Mouse (Mus musculus) embryonic facial prominence, embryonic 14.5 days (tissue): ENCODE measurements around the gene Fam83d. TPM values are rescaled to one million over a fixed set of nuclear protein-coding genes. Genes with fewer than 3 reads are reported as not detected.

Experiments
- ATAC-seq: fragments of 200-750 bp; cut with Nextera tagmentation; 2 replicates; pipeline ENCODE4 v1.8.0; 2017; ENCODE audit warnings: low read depth, moderate number of reproducible peaks, moderate TSS enrichment
- DNase-seq: peaks from one replicate; pipeline ENCODE4 v3.0.0-alpha.2; 2015; ENCODE audit warnings: low spot score
- H3K27ac ChIP-seq: fragments of 300-500 bp; sonication (generic); replicated peaks from 2 replicates; pipeline ENCODE4 v1.5.1; 2014; ENCODE audit warnings: low read depth, mild to moderate bottlenecking, low read length, moderate library complexity
- H3K27me3 ChIP-seq: fragments of 300-500 bp; sonication (generic); replicated peaks from 2 replicates; pipeline ENCODE4 v1.6.1; 2014; ENCODE audit warnings: low read length; ENCODE audit not compliant: control insufficient read depth, insufficient read depth
- H3K36me3 ChIP-seq: fragments of 300-500 bp; sonication (generic); 2 replicates; pipeline ENCODE4 v1.6.1; 2014; ENCODE audit warnings: low read length, mixed read lengths; ENCODE audit not compliant: control insufficient read depth, insufficient read depth
- H3K4me1 ChIP-seq: fragments of 300-500 bp; sonication (generic); 2 replicates; pipeline ENCODE4 v1.6.1; 2014; ENCODE audit warnings: antibody characterized with exemption, low read length; ENCODE audit not compliant: control insufficient read depth, insufficient read depth
- H3K4me2 ChIP-seq: fragments of 300-500 bp; sonication (generic); 2 replicates; pipeline ENCODE4 v1.6.1; 2014; ENCODE audit warnings: low read depth, mild to moderate bottlenecking, low read length, moderate library complexity, mixed read lengths
- H3K4me3 ChIP-seq: fragments of 300-500 bp; sonication (generic); 2 replicates; pipeline ENCODE4 v1.5.1; 2014; ENCODE audit warnings: low read depth, mild to moderate bottlenecking, low read length
- H3K9ac ChIP-seq: fragments of 300-500 bp; sonication (generic); 2 replicates; pipeline ENCODE4 v1.6.1; 2014; ENCODE audit warnings: low read depth, mild to moderate bottlenecking, low read length, moderate library complexity, mixed read lengths
- H3K9me3 ChIP-seq: fragments of 300-500 bp; sonication (generic); 2 replicates; pipeline ENCODE4 v1.6.1; 2016; ENCODE audit warnings: low read length; ENCODE audit not compliant: control insufficient read depth
- WGBS: fragments of 180-500 bp; shearing (Covaris S2); extraction: QIAGEN DNeasy Blood & Tissue Kit; methylation state at CpG from one replicate; pipeline ENCODE4 v1.1.7; 2014; 5-methylcytosine and 5-hydroxymethylcytosine counted together
- polyA plus RNA-seq: library from polyadenylated mRNA; unstranded; fragments of >200 nt; fragmentation: Nextera tagmentation; extraction: Ambion mirVana; gene quantifications from 2 replicates; pipeline ENCODE4 v1.2.1, GENCODE M21; 2014

Fam83d gene
- polyA plus RNA-seq, 1 experiment from 2014 or later = 30.7 TPM

GRCm38 (mm10) chr2:158803575-158803974 is 35.7 kb downstream of the Fam83d start:
- no peaks in the 10 kb centered on the region; the same call in 1 of the 2 replicates for H3K4me1 ChIP-seq
- H3K9me3 ChIP-seq = no peaks in the 10 kb centered on the region
- ATAC-seq = no peak
- WGBS = 86% methylated on average over 8 of the region's 8 CpGs
- no peak for DNase-seq
- no peak overlapping the region for H3K4me2 ChIP-seq
- peaks cover 41% of the 10 kb centered on the region for H3K36me3 ChIP-seq
- H3K9ac ChIP-seq = no peak overlapping the region
- no peak overlapping the region for H3K4me3 ChIP-seq
- H3K27me3 ChIP-seq = no peaks in the 10 kb centered on the region
- H3K27ac ChIP-seq = no peak overlapping the region

GRCm38 (mm10) chr2:158815686-158816085 is 47.8 kb downstream of the Fam83d start:
- H3K27me3 ChIP-seq = no peaks in the 10 kb centered on the region
- peaks cover 42% of the 10 kb centered on the region for H3K36me3 ChIP-seq
- H3K4me3 ChIP-seq = no peak overlapping the region
- ATAC-seq (no peak), DNase-seq (no peak)
- no peaks in the 10 kb centered on the region for H3K9me3 ChIP-seq
- no peaks in the 10 kb centered on the region for H3K4me1 ChIP-seq
- no peak overlapping the region for H3K27ac ChIP-seq
- H3K9ac ChIP-seq = no peak overlapping the region
- H3K4me2 ChIP-seq = no peak overlapping the region

GRCm38 (mm10) chr2:158816239-158816638 is 48.3 kb downstream of the Fam83d start:
- H3K4me3 ChIP-seq = no peak overlapping the region
- no peaks in the 10 kb centered on the region for H3K27me3 ChIP-seq
- peaks cover 47% of the 10 kb centered on the region for H3K36me3 ChIP-seq
- no peaks in the 10 kb centered on the region for H3K4me1 ChIP-seq
- no peak overlapping the region for H3K4me2 ChIP-seq
- no peaks in the 10 kb centered on the region for H3K9me3 ChIP-seq
- no peak overlapping the region for H3K27ac ChIP-seq
- ATAC-seq (no peak), DNase-seq (no peak)
- WGBS = 87% methylated on average over 4 of the region's 4 CpGs
- no peak overlapping the region for H3K9ac ChIP-seq

- Histone ChIP-seq H3K27ac (no peak overlapping the region), H3K4me1 (no peaks in the 10 kb centered on the region), H3K9ac (no peak overlapping the region), H3K36me3 (peaks cover 50% of the 10 kb centered on the region), H3K4me2 (no peak overlapping the region), H3K9me3 (no peaks in the 10 kb centered on the region), H3K4me3 (no peak overlapping the region), H3K27me3 (no peaks in the 10 kb centered on the region)
- no peak for ATAC-seq
- no peak for DNase-seq
- WGBS = 81% methylated on average over 8 of the region's 8 CpGs
Measured at GRCm38 (mm10) chr2:158817708-158818107, 49.8 kb downstream of the Fam83d start.

GRCm38 (mm10) chr2:158828124-158828523 is 60.2 kb downstream of the Fam83d start:
- WGBS = 88% methylated on average over 2 of the region's 2 CpGs
- Histone ChIP-seq H3K4me3 (no peak overlapping the region), H3K27ac (no peak overlapping the region), H3K4me1 (no peaks in the 10 kb centered on the region), H3K4me2 (no peak overlapping the region), H3K36me3 (peaks cover 52% of the 10 kb centered on the region), H3K27me3 (no peaks in the 10 kb centered on the region), H3K9ac (no peak overlapping the region), H3K9me3 (no peaks in the 10 kb centered on the region)
- DNase-seq (no peak), ATAC-seq (no peak)

- Histone ChIP-seq H3K9me3 (no peaks in the 10 kb centered on the region), H3K4me2 (no peak overlapping the region), H3K27me3 (no peaks in the 10 kb centered on the region), H3K27ac (no peak overlapping the region), H3K9ac (no peak overlapping the region), H3K4me1 (no peaks in the 10 kb centered on the region), H3K4me3 (no peak overlapping the region), H3K36me3 (peaks cover 57% of the 10 kb centered on the region)
- DNase-seq (no peak), ATAC-seq (no peak)
- 76% methylated on average over 6 of the region's 6 CpGs for WGBS
Measured at GRCm38 (mm10) chr2:158829746-158830145, 61.9 kb downstream of the Fam83d start.

- no peak overlapping the region for H3K4me2 ChIP-seq
- ATAC-seq (peak; percentile 48; the same call in 1 of the 2 replicates), DNase-seq (peak; percentile 35)
- no peak overlapping the region for H3K27ac ChIP-seq
- H3K4me1 ChIP-seq = no peaks in the 10 kb centered on the region
- 68% methylated on average over 5 of the region's 5 CpGs for WGBS
- no peaks in the 10 kb centered on the region for H3K9me3 ChIP-seq
- peaks cover 60% of the 10 kb centered on the region for H3K36me3 ChIP-seq
- no peak overlapping the region for H3K4me3 ChIP-seq
- no peak overlapping the region for H3K9ac ChIP-seq
- no peaks in the 10 kb centered on the region for H3K27me3 ChIP-seq
Measured at GRCm38 (mm10) chr2:158833221-158833620, 65.3 kb downstream of the Fam83d start.

GRCm38 (mm10) chr2:158833645-158834044 is 65.8 kb downstream of the Fam83d start:
- Histone ChIP-seq H3K9me3 (no peaks in the 10 kb centered on the region), H3K27ac (no peak overlapping the region), H3K9ac (no peak overlapping the region), H3K4me3 (no peak overlapping the region), H3K27me3 (no peaks in the 10 kb centered on the region), H3K4me2 (no peak overlapping the region), H3K4me1 (no peaks in the 10 kb centered on the region), H3K36me3 (peaks cover 59% of the 10 kb centered on the region)
- ATAC-seq (peak; percentile 34; the same call in 1 of the 2 replicates), DNase-seq (no peak)
- 78% methylated on average over 2 of the region's 2 CpGs for WGBS
